Mouse (Mus musculus) myocyte (in vitro differentiated cells): ENCODE measurements around the gene Mapkapk2. TPM values are rescaled to one million over a fixed set of nuclear protein-coding genes. Genes with fewer than 3 reads are reported as not detected.

Source experiments
- H3K27me3 ChIP-seq: one replicate; pipeline ENCODE4 v1.6.1; 2011; ENCODE audit not compliant: control insufficient read depth, insufficient read depth, insufficient read length
- H3K36me3 ChIP-seq: one replicate; pipeline ENCODE4 v1.6.1; 2011; ENCODE audit not compliant: control insufficient read depth, insufficient read depth
- H3K4me2 ChIP-seq: one replicate; pipeline ENCODE4 v1.6.1; 2011; ENCODE audit warnings: low read depth, control low read depth
- H3K4me3 ChIP-seq: one replicate; pipeline ENCODE4 v1.5.1; 2011; ENCODE audit warnings: mild to moderate bottlenecking, control low read depth, moderate library complexity
- H3K79me2 ChIP-seq: one replicate; pipeline ENCODE4 v1.6.1; 2011; ENCODE audit not compliant: control insufficient read depth, insufficient read depth
- H3ac ChIP-seq: one replicate; pipeline ENCODE4 v1.6.1; 2011; ENCODE audit not compliant: control insufficient read depth, insufficient read length
- CEBPB ChIP-seq: IDR thresholded peaks from 2 replicates; pipeline ENCODE4 v1.6.1; 2011; ENCODE audit warnings: mild to moderate bottlenecking, moderate library complexity; ENCODE audit not compliant: poor library complexity, insufficient read depth, severe bottlenecking
- E2F4 ChIP-seq: IDR thresholded peaks from one replicate; pipeline ENCODE4 v1.6.1; 2011; ENCODE audit warnings: mild to moderate bottlenecking, control low read depth, moderate library complexity; ENCODE audit not compliant: insufficient read depth
- MAX ChIP-seq: IDR thresholded peaks from one replicate; pipeline ENCODE4 v1.6.1; 2011; ENCODE audit warnings: low read depth, mild to moderate bottlenecking, control low read depth
- MYOD1 ChIP-seq, 3 experiments: IDR thresholded peaks; one replicate each; pipeline ENCODE4 v1.6.1; 2011; ENCODE audit warnings: control low read depth in 2 of 3, low read depth in 2 of 3, mild to moderate bottlenecking in 2 of 3, moderate library complexity in 1 of 3; ENCODE audit not compliant: insufficient read length in 2 of 3, control insufficient read depth in 1 of 3
- MYOG ChIP-seq, 3 experiments: IDR thresholded peaks; one replicate each; pipeline ENCODE4 v1.6.1; 2011; ENCODE audit warnings: control low read depth in 2 of 3, low read depth in 2 of 3, mild to moderate bottlenecking in 2 of 3; ENCODE audit not compliant: insufficient read length in 2 of 3, control insufficient read depth in 1 of 3, insufficient read depth in 1 of 3
- POLR2A ChIP-seq: IDR thresholded peaks from one replicate; pipeline ENCODE4 v1.6.1; 2011; ENCODE audit warnings: low read depth, mild to moderate bottlenecking, control low read depth, moderate library complexity; ENCODE audit not compliant: insufficient read length
- POLR2AphosphoS2 ChIP-seq: IDR thresholded peaks from one replicate; pipeline ENCODE4 v1.6.1; 2011; ENCODE audit warnings: low read depth, control low read depth; ENCODE audit not compliant: insufficient read length
- REST ChIP-seq: IDR thresholded peaks from one replicate; pipeline ENCODE4 v1.6.1; 2011; ENCODE audit warnings: mild to moderate bottlenecking, control low read depth, moderate library complexity; ENCODE audit not compliant: insufficient read depth, insufficient read length
- SRF ChIP-seq: IDR thresholded peaks from one replicate; pipeline ENCODE4 v1.6.1; 2011; ENCODE audit warnings: low read depth; ENCODE audit not compliant: control insufficient read depth, insufficient read length
- TCF12 ChIP-seq: IDR thresholded peaks from one replicate; pipeline ENCODE4 v1.6.1; 2011; ENCODE audit warnings: mild to moderate bottlenecking, control low read depth; ENCODE audit not compliant: poor library complexity, insufficient read depth, severe bottlenecking
- TCF3 ChIP-seq: IDR thresholded peaks from one replicate; pipeline ENCODE4 v1.6.1; 2011; ENCODE audit warnings: low read depth, control low read depth; ENCODE audit not compliant: insufficient read length
- USF1 ChIP-seq: IDR thresholded peaks from one replicate; pipeline ENCODE4 v1.6.1; 2011; ENCODE audit warnings: low read depth, mild to moderate bottlenecking, control low read depth, moderate library complexity
- polyA plus RNA-seq: library from polyadenylated mRNA; unstranded; fragments of >200 nt; fragmentation: generic; extraction: Trizol; gene quantifications from one replicate; pipeline ENCODE4 v1.2.1, GENCODE M21; 2012; ENCODE audit warnings: missing spikeins

Gene Mapkapk2
- polyA plus RNA-seq, 1 experiment, result 123 TPM

DNA sequence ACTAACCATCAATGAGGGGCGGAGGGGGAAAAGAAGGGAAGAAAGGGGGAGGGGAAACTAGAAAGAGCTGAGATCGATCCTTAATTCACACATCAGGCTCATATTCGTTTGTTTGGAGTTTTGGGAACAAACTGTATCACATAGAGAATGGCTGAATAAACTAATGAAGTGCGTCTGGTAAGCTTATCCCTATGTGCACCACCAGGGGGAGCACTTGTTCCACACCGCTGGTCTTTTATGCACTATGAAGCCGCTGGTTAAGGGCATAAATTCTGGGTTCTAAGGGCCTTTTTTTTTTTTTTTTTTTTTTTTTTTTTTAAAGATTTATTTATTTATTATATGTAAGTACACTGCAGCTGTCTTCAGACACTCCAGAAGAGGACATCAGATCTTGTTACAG lies 18.3 kb upstream of the Mapkapk2 start:
- no peak for TF ChIP-seq SRF
- no peak for TF ChIP-seq TCF12
- H3K36me3 ChIP-seq, result no peaks in the 10 kb centered on the region
- peaks cover 5% of the 10 kb centered on the region for H3K27me3 ChIP-seq
- H3ac ChIP-seq, result no peak overlapping the region
- H3K4me3 ChIP-seq, result no peak overlapping the region
- H3K79me2 ChIP-seq, result no peaks in the 10 kb centered on the region
- H3K4me2 ChIP-seq, result no peak overlapping the region

DNA sequence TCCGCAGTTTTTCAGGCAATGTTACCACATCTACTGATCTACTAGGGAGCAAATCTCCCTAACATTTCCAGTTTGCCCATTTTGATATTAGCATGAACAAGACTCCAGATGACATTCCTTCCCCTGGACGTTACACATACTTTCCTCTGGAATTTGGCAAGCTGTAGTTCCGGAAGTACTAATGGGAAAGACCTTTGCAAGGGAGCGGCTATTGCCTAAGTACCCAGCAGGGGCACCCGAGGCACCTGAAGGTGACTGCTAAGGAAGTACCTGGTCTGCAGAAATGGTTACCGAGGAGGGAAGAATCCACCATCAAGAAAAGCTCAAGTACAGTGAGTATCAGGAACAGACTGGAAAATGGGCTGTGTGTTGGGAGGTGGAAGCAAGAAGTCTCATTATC lies 14.9 kb upstream of the Mapkapk2 start:
- Histone ChIP-seq H3ac (no peak overlapping the region), H3K4me3 (no peak overlapping the region), H3K36me3 (no peaks in the 10 kb centered on the region), H3K27me3 (peaks cover 5% of the 10 kb centered on the region), H3K4me2 (no peak overlapping the region), H3K79me2 (no peaks in the 10 kb centered on the region)
- TF ChIP-seq MYOG (IDR thresholded peaks at IDR 0.05; ENCODE audit: control insufficient read depth in 1 of 3, insufficient read depth in 1 of 3, insufficient read length in 2 of 3, low read depth in 2 of 3) (no peak), MYOD1 (IDR thresholded peaks at IDR 0.05; ENCODE audit: control insufficient read depth in 1 of 3, insufficient read length in 2 of 3, low read depth in 2 of 3) (no peak), USF1 (no peak), E2F4 (no peak), POLR2AphosphoS2 (no peak), POLR2A (no peak), REST (no peak), TCF12 (no peak), MAX (no peak)

DNA sequence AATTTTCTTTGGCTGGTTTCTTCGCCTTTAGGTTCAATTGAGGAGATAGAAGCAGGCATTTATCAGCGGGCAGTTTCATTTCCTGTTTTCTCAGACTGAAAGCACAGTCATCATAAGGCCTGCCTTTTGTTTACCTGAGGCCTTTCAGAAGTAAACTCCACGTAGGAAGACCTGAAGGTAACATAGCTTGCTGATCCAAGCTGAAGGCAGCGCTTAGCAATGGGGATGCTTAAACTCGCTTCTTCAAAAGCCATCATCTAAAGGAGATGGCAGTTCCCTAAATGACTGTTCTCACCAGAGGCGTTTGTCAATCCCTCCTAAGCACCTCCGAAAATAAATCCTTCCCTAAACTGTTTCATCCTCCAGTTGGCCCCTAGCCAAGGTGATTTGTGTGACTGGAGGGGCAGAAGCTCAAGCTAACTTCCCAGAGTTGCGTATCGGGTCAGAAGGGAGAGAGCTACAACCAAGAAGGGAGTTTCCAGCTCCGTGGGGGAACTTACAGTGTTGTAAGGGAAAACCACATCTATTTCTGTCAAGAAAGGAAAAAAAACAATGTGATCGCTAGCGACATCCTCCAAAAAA lies 13.0 kb upstream of the Mapkapk2 start:
- Histone ChIP-seq H3K27me3 (peaks cover 5% of the 10 kb centered on the region), H3K79me2 (no peaks in the 10 kb centered on the region), H3K4me3 (no peak overlapping the region), H3ac (no peak overlapping the region), H3K4me2 (no peak overlapping the region), H3K36me3 (no peaks in the 10 kb centered on the region)
- no peak for TF ChIP-seq POLR2AphosphoS2
- no peak for TF ChIP-seq TCF12
- no peak for TF ChIP-seq REST
- no peak for TF ChIP-seq MAX
- TF ChIP-seq TCF3, result no peak
- TF ChIP-seq MYOD1 (IDR thresholded peaks at IDR 0.05; ENCODE audit: control insufficient read depth in 1 of 3, insufficient read length in 2 of 3, low read depth in 2 of 3), result no peak
- no peak for TF ChIP-seq USF1
- no peak for TF ChIP-seq SRF

DNA sequence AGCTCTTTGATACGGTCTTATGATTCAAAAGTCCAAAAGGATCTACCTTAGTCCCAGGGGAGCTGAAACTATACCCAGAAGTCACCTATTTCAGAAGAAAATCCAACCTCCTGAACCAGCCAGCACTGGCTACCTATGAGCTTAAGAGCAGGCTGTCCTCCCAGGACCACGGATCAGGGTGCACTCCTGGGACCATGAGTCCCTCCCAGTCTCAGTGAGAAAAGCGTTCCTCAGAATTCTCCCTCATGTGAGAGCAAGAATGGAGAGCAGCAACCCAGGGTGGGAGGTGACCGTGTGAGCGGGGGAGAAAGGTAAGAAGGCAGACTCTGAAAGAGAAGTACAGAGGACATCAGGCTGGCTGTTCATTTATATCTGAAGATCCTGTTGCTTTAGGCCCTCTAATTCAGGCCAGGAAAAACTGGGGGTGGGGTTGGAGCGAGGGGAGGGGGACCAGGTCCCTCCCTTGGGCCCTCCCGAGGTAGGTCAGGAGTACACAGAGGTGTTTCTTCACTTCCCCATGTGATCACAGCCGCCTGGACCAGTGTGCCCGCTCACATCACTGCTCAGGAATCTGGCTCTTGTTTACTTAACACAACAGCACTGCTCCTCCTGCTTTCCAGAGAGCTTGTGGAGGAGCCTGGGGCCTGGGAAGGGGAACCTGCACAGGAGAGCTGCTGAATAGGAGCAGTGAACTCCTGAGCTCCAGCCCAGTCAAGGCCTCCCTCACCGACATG lies 10.1 kb upstream of the Mapkapk2 start:
- H3K4me3 ChIP-seq, result no peak overlapping the region
- H3K79me2 ChIP-seq, result no peaks in the 10 kb centered on the region
- no peak overlapping the region for H3ac ChIP-seq
- H3K27me3 ChIP-seq, result no peaks in the 10 kb centered on the region
- TF ChIP-seq TCF3 (no peak), USF1 (no peak), MYOD1 (IDR thresholded peaks at IDR 0.05; ENCODE audit: control insufficient read depth in 1 of 3, insufficient read length in 2 of 3, low read depth in 2 of 3) (no peak), SRF (no peak), CEBPB (no peak), REST (no peak), E2F4 (no peak), MYOG (IDR thresholded peaks at IDR 0.05; ENCODE audit: control insufficient read depth in 1 of 3, insufficient read depth in 1 of 3, insufficient read length in 2 of 3, low read depth in 2 of 3) (no peak), MAX (no peak), POLR2AphosphoS2 (no peak)
- no peak overlapping the region for H3K4me2 ChIP-seq
- H3K36me3 ChIP-seq, result no peaks in the 10 kb centered on the region

DNA sequence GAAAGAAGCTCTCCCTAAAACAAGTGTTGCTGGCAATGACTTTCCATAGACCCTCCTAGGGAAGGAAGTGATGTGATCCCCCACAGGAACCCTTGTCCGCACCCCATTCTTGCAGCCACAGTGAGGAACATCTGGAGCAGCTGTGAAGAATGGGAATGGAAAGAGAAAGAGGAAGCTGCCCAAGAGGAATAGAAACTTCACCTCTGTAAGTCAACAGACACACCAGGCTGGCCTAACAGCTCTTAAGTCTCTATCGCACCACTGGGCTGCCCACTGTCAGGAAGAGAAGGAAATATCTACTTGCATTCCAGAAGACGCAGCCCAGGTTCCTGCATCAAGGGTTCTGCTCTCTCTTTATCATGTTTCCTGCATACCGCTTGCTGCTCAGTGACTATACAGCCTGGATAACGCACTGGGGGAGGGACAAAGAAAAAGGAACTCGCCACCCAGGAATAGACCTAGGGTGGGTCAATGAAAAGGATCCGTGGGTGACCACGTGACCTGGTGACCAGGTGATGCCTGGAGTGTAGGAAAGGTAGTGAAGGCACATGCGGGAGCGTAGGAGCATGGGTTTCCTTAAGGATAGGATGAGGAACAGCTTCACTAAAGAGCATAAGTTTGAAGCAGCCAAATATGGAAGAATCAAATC lies 6.3 kb upstream of the Mapkapk2 start:
- Histone ChIP-seq H3K4me3 (no peak overlapping the region), H3K36me3 (no peaks in the 10 kb centered on the region), H3K4me2 (no peak overlapping the region), H3K79me2 (no peaks in the 10 kb centered on the region), H3ac (no peak overlapping the region), H3K27me3 (no peaks in the 10 kb centered on the region)
- no peak for TF ChIP-seq POLR2AphosphoS2
- no peak for TF ChIP-seq POLR2A
- TF ChIP-seq E2F4, result no peak
- TF ChIP-seq SRF, result no peak
- no peak for TF ChIP-seq MAX
- TF ChIP-seq MYOD1 (IDR thresholded peaks at IDR 0.05; ENCODE audit: control insufficient read depth in 1 of 3, insufficient read length in 2 of 3, low read depth in 2 of 3), result no peak
- no peak for TF ChIP-seq TCF12
- TF ChIP-seq USF1, result no peak
- no peak for TF ChIP-seq REST
